Mouse (Mus musculus) lung, embryonic 14.5 days (tissue): ENCODE results near the gene Cyp2w1. TPM values are rescaled to one million over a fixed set of nuclear protein-coding genes. Genes with fewer than 3 reads are reported as not detected.

Source experiments
- ATAC-seq: fragments of 200-750 bp; cut with Nextera tagmentation; 2 replicates; pipeline ENCODE4 v1.8.0; 2017; ENCODE audit warnings: mild to moderate bottlenecking, moderate TSS enrichment, moderate library complexity; ENCODE audit not compliant: insufficient read depth
- DNase-seq: peaks from one replicate; pipeline ENCODE4 v3.0.0-alpha.2; 2015
- H3K27ac ChIP-seq: fragments of 300-500 bp; sonication (generic); 2 replicates; pipeline ENCODE4 v1.5.1; 2014; ENCODE audit warnings: low read depth, mild to moderate bottlenecking, moderate library complexity
- H3K27me3 ChIP-seq: fragments of 300-500 bp; sonication (generic); 2 replicates; pipeline ENCODE4 v1.6.1; 2014; ENCODE audit warnings: low read length, control low read depth; ENCODE audit not compliant: insufficient read depth
- H3K36me3 ChIP-seq: fragments of 300-500 bp; sonication (generic); 2 replicates; pipeline ENCODE4 v1.6.1; 2014; ENCODE audit warnings: control low read depth; ENCODE audit not compliant: insufficient read depth
- H3K4me1 ChIP-seq: fragments of 300-500 bp; sonication (generic); 2 replicates; pipeline ENCODE4 v1.6.1; 2014; ENCODE audit warnings: antibody characterized with exemption, control low read depth; ENCODE audit not compliant: insufficient read depth
- H3K4me2 ChIP-seq: fragments of 300-500 bp; sonication (generic); 2 replicates; pipeline ENCODE4 v1.6.1; 2014; ENCODE audit warnings: mild to moderate bottlenecking
- H3K4me3 ChIP-seq: fragments of 300-500 bp; sonication (generic); 2 replicates; pipeline ENCODE4 v1.5.1; 2014; ENCODE audit warnings: low read depth, low read length
- H3K9ac ChIP-seq: fragments of 300-500 bp; sonication (generic); 2 replicates; pipeline ENCODE4 v1.6.1; 2014
- H3K9me3 ChIP-seq: fragments of 300-500 bp; sonication (generic); 2 replicates; pipeline ENCODE4 v1.6.1; 2016; ENCODE audit warnings: low read depth, low read length, control low read depth
- CTCF ChIP-seq: IDR thresholded peaks from 2 replicates; pipeline ENCODE4 v1.5.1; 2016; ENCODE audit warnings: antibody characterized with exemption, low read depth
- WGBS: fragments of 180-500 bp; shearing (Covaris S2); extraction: QIAGEN DNeasy Blood & Tissue Kit; methylation state at CpG from one replicate; pipeline ENCODE4 v1.1.7; 2014; 5-methylcytosine and 5-hydroxymethylcytosine counted together
- polyA plus RNA-seq: library from polyadenylated mRNA; unstranded; fragments of >200 nt; fragmentation: Nextera tagmentation; extraction: Ambion mirVana; gene quantifications from 2 replicates; pipeline ENCODE4 v1.2.1, GENCODE M21; 2014

Cyp2w1 gene
- polyA plus RNA-seq, 1 experiment from 2014 or later = not detected

GRCm38 (mm10) chr5:139316982-139317675 is 35.3 kb upstream of the Cyp2w1 start:
- ATAC-seq (no peak), DNase-seq (no peak)
- H3K27ac ChIP-seq = no peak overlapping the region
- no peaks in the 10 kb centered on the region for H3K36me3 ChIP-seq
- H3K4me3 ChIP-seq = no peak overlapping the region
- no peaks in the 10 kb centered on the region for H3K27me3 ChIP-seq
- TF ChIP-seq CTCF = no peak
- no peak overlapping the region for H3K9ac ChIP-seq
- 52% methylated on average over 6 of the region's 6 CpGs for WGBS
- H3K9me3 ChIP-seq = no peaks in the 10 kb centered on the region
- H3K4me1 ChIP-seq = no peaks in the 10 kb centered on the region
- no peak overlapping the region for H3K4me2 ChIP-seq

- no peak for DNase-seq
- Histone ChIP-seq H3K36me3 (no peaks in the 10 kb centered on the region), H3K4me2 (no peak overlapping the region), H3K27ac (no peak overlapping the region), H3K4me3 (no peak overlapping the region), H3K4me1 (no peaks in the 10 kb centered on the region), H3K9ac (no peak overlapping the region), H3K27me3 (no peaks in the 10 kb centered on the region), H3K9me3 (no peaks in the 10 kb centered on the region)
- 62% methylated on average over 21 of the region's 21 CpGs for WGBS
- TF ChIP-seq CTCF = no peak
- no peak for ATAC-seq
Measured at GRCm38 (mm10) chr5:139317751-139318504, 34.5 kb upstream of the Cyp2w1 start.

- no peak for DNase-seq
- Histone ChIP-seq H3K4me3 (no peak overlapping the region), H3K4me2 (no peak overlapping the region), H3K27me3 (peaks cover 18% of the 10 kb centered on the region), H3K36me3 (no peaks in the 10 kb centered on the region), H3K27ac (no peak overlapping the region), H3K4me1 (no peaks in the 10 kb centered on the region; the same call in 1 of the 2 replicates), H3K9me3 (no peaks in the 10 kb centered on the region), H3K9ac (no peak overlapping the region)
- TF ChIP-seq CTCF = no peak
- WGBS = 66% methylated on average over 7 of the region's 7 CpGs
- ATAC-seq = no peak
Measured at GRCm38 (mm10) chr5:139320424-139320823, 32.0 kb upstream of the Cyp2w1 start.

DNA sequence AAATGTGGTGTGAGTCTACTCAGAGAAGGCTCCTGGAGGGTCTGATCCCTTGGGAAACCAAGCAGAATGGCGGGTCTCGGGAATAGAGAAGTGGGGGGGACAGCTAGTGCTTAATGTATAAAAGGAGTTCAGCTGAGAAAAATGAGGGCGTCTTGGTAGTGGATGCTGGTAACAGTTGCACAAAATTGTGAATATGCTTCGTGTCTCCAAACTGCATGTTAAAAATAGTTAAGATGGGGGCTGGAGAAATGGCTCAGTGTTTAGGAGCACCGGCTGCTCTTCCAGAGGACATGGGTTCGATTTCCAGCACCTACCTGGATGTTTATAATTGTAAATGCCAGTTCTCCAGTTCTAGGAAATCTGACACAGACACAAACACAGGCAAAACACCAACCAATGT is 31.1 kb upstream of the Cyp2w1 start:
- Histone ChIP-seq H3K4me2 (no peak overlapping the region), H3K36me3 (no peaks in the 10 kb centered on the region), H3K27ac (no peak overlapping the region), H3K9ac (no peak overlapping the region), H3K4me1 (no peaks in the 10 kb centered on the region; the same call in 1 of the 2 replicates), H3K4me3 (no peak overlapping the region), H3K27me3 (peaks cover 26% of the 10 kb centered on the region), H3K9me3 (no peaks in the 10 kb centered on the region)
- DNase-seq (no peak), ATAC-seq (no peak)
- no peak for TF ChIP-seq CTCF
- WGBS = 78% methylated on average over 6 of the region's 6 CpGs

- H3K9ac ChIP-seq = no peak overlapping the region
- no peak for ATAC-seq
- peak; percentile 42 for DNase-seq
- no peaks in the 10 kb centered on the region for H3K9me3 ChIP-seq
- peak overlapping the region; percentile 22; the same call in 1 of the 2 replicates for H3K4me2 ChIP-seq
- H3K27me3 ChIP-seq = peaks cover 32% of the 10 kb centered on the region
- no peaks in the 10 kb centered on the region; the same call in 1 of the 2 replicates for H3K4me1 ChIP-seq
- no peak overlapping the region for H3K27ac ChIP-seq
- TF ChIP-seq CTCF = no peak
- no peak overlapping the region for H3K4me3 ChIP-seq
- WGBS = 73% methylated on average over 9 of the region's 9 CpGs
- no peaks in the 10 kb centered on the region for H3K36me3 ChIP-seq
Measured at GRCm38 (mm10) chr5:139323260-139323924, 29.0 kb upstream of the Cyp2w1 start.

- ATAC-seq (no peak), DNase-seq (no peak)
- Histone ChIP-seq H3K27ac (no peak overlapping the region), H3K4me1 (no peaks in the 10 kb centered on the region; the same call in 1 of the 2 replicates), H3K27me3 (peaks cover 32% of the 10 kb centered on the region), H3K4me3 (peak overlapping the region; percentile 56; the same call in 1 of the 2 replicates), H3K9me3 (no peaks in the 10 kb centered on the region), H3K4me2 (peak overlapping the region; percentile 97), H3K9ac (no peak overlapping the region), H3K36me3 (no peaks in the 10 kb centered on the region)
- 58% methylated on average over 5 of the region's 5 CpGs for WGBS
- no peak for TF ChIP-seq CTCF
Measured at GRCm38 (mm10) chr5:139324045-139324491, 28.3 kb upstream of the Cyp2w1 start.
